Mouse (Mus musculus) megakaryocyte, adult 5-6 weeks (primary cell): ENCODE measurements at regions not wholly inside any gene's neighbourhood (a gene's known extent, or its start where the extent isn't known, plus 50 kb on each side); places are given as distances from the start of the nearest gene placed in this dataset.

Experiments used
- ATAC-seq: 2 replicates; pipeline ENCODE4 v1.8.0; 2016; ENCODE audit warnings: mild to moderate bottlenecking, inconsistent platforms; ENCODE audit not compliant: poor library complexity, severe bottlenecking

DNA sequence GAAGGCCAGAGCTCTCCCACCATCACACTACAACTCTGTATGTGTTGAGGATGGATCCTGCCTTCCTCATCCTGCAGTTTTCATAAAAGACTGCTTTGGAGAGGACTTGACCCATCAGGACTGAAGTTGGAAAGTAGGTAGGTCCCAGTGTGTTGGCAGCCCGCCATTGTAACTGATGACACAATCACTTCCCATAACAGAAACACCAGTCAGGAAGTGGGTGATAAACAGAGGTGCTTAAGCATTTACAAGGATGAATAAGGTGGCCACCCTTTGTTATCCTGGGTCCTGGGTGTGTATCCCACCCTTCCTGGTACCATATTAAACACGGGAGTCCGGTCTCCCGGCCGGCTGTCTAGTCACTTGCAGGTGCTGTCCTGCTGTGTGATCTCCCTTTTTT is 118.3 kb downstream of the Snx10 start:
- peak; percentile 45 for ATAC-seq

GRCm38 (mm10) chr6:51648813-51649212 is 125.1 kb downstream of the Snx10 start:
- ATAC-seq, result no peak

- no peak for ATAC-seq
Observed at GRCm38 (mm10) chr6:51653753-51654152, 130.1 kb downstream of the Snx10 start.

DNA sequence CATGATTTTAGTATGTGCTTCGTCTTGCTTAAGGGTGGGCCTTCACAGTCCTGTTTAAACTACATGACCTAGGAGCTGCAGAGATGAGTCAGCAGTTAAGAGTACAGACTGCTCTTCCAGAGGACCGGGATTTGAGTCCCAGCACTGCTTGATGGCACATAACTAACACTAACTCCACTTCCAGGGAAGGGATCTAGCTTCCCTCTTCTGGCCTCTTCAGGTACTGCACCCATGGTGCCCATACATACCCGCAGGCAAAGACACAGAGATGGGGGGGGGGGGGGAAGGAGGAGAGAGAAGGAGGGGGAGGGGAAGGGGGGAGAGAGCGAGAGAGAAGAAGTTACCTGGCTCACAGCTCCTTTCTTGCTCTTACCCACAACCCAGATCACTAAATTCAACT is 131.3 kb downstream of the Snx10 start:
- ATAC-seq, result no peak

- ATAC-seq, result no peak
Observed at GRCm38 (mm10) chr6:51656078-51656477, 132.4 kb downstream of the Snx10 start.

DNA sequence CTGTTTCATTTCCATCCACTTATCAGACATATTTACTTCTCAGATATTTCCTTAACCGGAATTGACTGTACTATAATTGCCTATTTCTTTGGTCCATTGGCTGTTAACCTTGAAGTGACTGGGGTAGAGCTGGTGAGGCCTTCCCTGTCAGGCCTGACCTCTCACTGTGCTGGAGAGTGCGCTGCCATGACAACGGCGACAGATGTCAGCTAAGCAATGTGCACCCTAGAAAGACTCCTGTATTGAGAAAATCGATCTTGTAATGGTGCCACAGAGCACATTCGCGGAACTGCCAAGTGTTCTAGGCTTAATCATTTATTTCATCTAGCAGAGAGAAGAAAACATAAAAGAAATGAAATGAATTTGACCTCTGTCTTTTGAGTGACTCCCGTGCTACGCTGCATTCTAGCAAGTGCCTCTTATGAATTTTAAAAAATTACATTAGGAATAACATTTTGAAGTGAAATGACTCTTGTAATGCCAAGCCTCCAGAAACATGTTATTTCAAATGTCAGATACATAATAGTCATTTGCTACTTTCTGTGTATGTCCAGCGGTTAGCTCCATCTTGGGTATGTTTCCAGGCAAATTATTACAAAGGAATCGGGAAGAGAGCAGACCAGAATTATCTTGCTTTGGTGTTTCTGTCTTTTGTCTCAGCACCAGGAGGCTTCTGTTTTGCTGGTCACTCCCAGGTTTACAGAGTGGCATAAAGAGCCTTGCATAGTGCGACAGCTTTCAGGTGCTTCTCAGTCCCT is 133.4 kb downstream of the Snx10 start:
- ATAC-seq, result no peak

- ATAC-seq, result no peak
Observed at GRCm38 (mm10) chr6:51658360-51658759, 134.7 kb downstream of the Snx10 start.

- peak; percentile 49; the same call in 1 of the 2 replicates for ATAC-seq
Observed at GRCm38 (mm10) chr6:51663178-51663577, 139.5 kb downstream of the Snx10 start.

- ATAC-seq, result no peak
Observed at GRCm38 (mm10) chr6:51664049-51664448, 140.3 kb downstream of the Snx10 start.

DNA sequence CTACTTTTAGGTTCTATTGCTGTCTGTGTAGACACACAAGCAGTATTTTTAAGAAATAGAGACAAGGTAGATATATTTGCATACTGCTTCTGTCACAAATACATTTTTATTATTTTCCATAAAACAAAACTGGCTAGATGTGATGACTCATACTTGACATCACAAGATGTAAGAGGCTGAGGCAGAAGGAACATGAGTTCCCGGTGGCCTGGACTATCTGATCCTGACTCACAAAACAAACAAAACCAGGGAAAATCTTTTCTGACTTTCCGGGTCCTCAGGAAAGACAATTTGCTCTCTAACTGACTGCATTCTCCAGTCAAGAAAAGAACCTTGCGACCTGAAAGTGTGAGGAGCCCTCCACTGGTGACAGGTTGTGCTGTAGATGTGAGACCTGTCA is 143.3 kb downstream of the Snx10 start:
- ATAC-seq, result no peak

GRCm38 (mm10) chr6:51675342-51675945 is 151.7 kb downstream of the Snx10 start:
- no peak for ATAC-seq

DNA sequence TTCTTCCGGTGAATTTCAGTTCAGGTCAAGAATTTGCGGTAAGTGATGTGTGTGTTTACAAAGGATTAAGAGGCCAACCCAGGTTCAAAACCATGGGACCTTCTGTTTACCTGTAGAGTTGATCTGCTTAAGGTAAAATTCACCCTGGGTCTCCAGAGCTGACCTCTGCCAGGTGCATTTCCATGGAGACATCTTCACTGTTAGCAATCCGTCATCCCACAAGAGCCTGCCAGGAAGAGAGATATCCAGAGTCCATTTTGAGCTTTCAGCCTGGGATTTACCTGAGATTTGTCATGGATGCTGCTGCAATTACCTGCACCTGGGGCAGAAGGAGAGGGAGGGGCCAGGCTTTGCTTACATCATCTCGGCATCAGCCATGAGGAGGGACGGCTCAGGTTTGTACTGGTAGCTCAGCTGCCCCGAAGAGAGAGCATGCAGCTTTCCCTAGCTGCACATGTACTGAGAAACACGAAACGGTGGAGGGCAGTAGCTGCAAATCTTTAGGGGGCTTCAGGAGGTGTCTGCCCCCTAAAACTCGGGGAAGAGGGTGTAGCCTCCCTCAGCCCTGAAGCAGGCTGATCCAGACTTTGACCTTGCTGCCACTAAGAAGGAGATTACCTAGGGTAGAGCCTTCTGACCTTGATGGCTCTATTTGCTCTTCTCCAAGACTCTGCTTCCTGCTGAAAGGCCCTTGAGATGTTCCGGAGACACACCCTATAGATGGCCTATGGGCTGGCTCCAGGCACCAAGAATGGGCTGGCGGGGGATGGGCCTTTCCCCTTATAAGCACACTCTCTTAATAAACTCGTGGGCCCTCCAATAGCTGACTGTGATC is 153.7 kb downstream of the Snx10 start:
- ATAC-seq, result no peak

- no peak for ATAC-seq
Observed at GRCm38 (mm10) chr6:51678743-51679142, 155.0 kb downstream of the Snx10 start.

DNA sequence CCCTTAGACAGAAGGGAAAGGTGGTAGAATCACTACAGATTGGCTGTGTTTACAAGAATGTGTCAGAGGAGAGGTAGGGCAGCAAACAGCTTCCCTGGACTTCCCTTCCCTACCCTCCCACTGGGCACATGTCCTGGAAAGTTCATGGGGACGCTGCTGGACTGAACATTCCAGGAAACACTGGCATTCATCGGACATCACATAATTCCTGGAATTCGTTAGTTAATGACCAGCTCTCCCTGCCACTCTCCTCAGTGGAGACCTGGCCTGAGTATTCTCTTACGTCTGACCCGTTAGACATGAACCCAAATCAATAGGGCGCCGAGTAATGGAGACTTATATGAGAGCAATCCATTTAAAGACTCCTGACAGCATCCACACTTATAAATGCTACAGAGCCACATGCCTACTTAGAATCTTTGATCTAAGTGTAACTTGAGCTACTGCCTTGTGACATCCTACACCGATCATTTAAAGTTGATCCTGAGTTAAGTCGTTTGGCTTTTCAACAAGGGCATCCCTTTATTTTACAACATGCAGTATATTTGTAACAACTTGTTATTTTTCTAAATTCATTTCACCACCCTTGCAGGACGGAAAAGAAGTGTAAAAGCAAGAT is 156.6 kb downstream of the Snx10 start:
- no peak for ATAC-seq

GRCm38 (mm10) chr6:51683131-51683530 is 159.4 kb downstream of the Snx10 start:
- no peak for ATAC-seq

DNA sequence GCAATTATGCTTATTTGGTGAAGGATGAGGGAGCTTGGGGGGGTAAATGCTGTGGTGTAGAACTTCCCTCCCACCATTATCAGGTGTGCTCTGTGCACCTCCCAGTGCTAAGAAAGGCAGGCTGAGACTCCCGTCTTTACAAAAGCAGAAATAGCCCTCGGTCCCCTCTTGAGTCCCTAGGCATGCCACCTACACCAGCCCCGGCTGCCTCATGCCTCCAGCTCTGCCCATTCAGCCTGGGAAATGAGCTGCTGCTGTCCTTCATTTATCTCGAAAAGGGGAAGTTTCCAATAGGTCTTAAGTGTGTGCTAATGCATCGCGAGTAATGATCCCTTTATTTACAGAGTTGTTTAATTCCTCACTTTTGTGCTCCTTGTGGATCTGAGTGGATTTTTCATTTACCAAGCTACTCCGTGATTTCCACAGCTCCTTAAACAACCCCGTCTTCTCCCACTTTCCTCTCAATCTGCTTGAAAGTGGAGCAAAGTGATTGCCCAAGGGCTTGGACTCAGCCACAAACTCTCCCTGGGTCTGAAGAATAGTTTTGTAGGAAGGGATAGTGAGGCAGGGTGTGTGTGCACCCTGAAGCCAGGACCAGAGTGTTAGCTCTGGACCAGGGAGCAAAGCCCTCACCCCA is 162.1 kb downstream of the Snx10 start:
- ATAC-seq, result peak; percentile 21; the same call in 1 of the 2 replicates

- ATAC-seq, result no peak
Observed at GRCm38 (mm10) chr6:51690795-51691563, 167.3 kb downstream of the Snx10 start.

DNA sequence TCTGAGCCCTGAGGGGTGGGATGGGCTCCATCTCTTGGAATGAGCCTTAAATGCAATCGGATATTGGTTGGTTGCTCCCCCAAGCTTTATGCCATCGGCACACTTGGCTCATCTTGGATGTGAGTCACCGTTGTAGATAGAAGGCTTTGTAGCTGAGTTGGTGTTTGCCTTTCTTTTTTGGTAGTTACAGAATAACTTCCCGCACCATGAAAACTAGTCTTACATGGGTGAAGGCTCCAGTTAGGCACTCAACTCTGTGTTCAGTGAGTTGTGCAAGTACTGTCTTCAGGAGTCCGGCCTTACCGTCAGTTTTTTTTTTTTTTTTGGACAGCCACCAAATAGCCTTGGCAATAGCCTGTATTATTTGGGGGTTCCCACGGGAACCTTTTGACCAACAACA is 170.3 kb downstream of the Snx10 start:
- no peak for ATAC-seq

- ATAC-seq, result no peak
Observed at GRCm38 (mm10) chr6:51696396-51696795, 172.7 kb downstream of the Snx10 start.

- no peak for ATAC-seq
Observed at GRCm38 (mm10) chr6:51697754-51698153, 174.1 kb downstream of the Snx10 start.
